Mouse (Mus musculus) embryonic facial prominence, embryonic 12.5 days (tissue): ENCODE data around the gene Dera. TPM values are rescaled to one million over a fixed set of nuclear protein-coding genes. Genes with fewer than 3 reads are reported as not detected.

Source experiments
- ATAC-seq: fragments of 200-750 bp; cut with Nextera tagmentation; 2 replicates; pipeline ENCODE4 v1.8.0; 2017; ENCODE audit not compliant: insufficient number of reproducible peaks, insufficient read depth, low FRiP score, low TSS enrichment
- H3K27ac ChIP-seq: fragments of 300-500 bp; sonication (generic); 2 replicates; pipeline ENCODE4 v1.5.1; 2016; ENCODE audit warnings: mild to moderate bottlenecking
- H3K27me3 ChIP-seq: fragments of 300-500 bp; sonication (generic); 2 replicates; pipeline ENCODE4 v1.6.1; 2016; ENCODE audit warnings: mild to moderate bottlenecking, moderate library complexity
- H3K36me3 ChIP-seq: fragments of 300-500 bp; sonication (generic); 2 replicates; pipeline ENCODE4 v1.6.1; 2016; ENCODE audit warnings: mild to moderate bottlenecking
- H3K4me1 ChIP-seq: fragments of 300-500 bp; sonication (generic); 2 replicates; pipeline ENCODE4 v1.6.1; 2016
- H3K4me2 ChIP-seq: fragments of 300-500 bp; sonication (generic); replicated peaks from 2 replicates; pipeline ENCODE4 v1.6.1; 2016; ENCODE audit warnings: mild to moderate bottlenecking, moderate library complexity
- H3K4me3 ChIP-seq: fragments of 300-500 bp; sonication (generic); 2 replicates; pipeline ENCODE4 v1.5.1; 2016; ENCODE audit warnings: mild to moderate bottlenecking
- H3K9ac ChIP-seq: fragments of 300-500 bp; sonication (generic); 2 replicates; pipeline ENCODE4 v1.6.1; 2016; ENCODE audit warnings: mild to moderate bottlenecking, moderate library complexity
- H3K9me3 ChIP-seq: fragments of 300-500 bp; sonication (generic); 2 replicates; pipeline ENCODE4 v1.6.1; 2016; ENCODE audit warnings: mild to moderate bottlenecking, moderate library complexity
- WGBS: fragments of 180-500 bp; shearing (Covaris S2); methylation state at CpG from one replicate; pipeline ENCODE4 v1.1.7; 2016; 5-methylcytosine and 5-hydroxymethylcytosine counted together
- polyA plus RNA-seq: library from polyadenylated mRNA; unstranded; fragments of >200 nt; fragmentation: Nextera tagmentation; extraction: Ambion mirVana; gene quantifications from 2 replicates; pipeline ENCODE4 v1.2.1, GENCODE M21; 2016

The Dera gene
- polyA plus RNA-seq, 1 experiment from 2014 or later, result 50.2 TPM

- Histone ChIP-seq H3K27ac (no peak overlapping the region), H3K36me3 (no peaks in the 10 kb centered on the region), H3K9ac (no peak overlapping the region), H3K4me1 (peaks cover 11% of the 10 kb centered on the region), H3K4me3 (no peak overlapping the region), H3K9me3 (no peaks in the 10 kb centered on the region), H3K4me2 (no peak overlapping the region), H3K27me3 (no peaks in the 10 kb centered on the region)
- ATAC-seq, result no peak
- WGBS, result 79% methylated on average over 15 of the region's 15 CpGs
Observed at GRCm38 (mm10) chr6:137760966-137761365, 6.6 kb downstream of the Dera start.

- no peak for ATAC-seq
- Histone ChIP-seq H3K9ac (no peak overlapping the region), H3K9me3 (no peaks in the 10 kb centered on the region), H3K4me3 (no peak overlapping the region), H3K36me3 (no peaks in the 10 kb centered on the region), H3K27ac (no peak overlapping the region), H3K4me2 (no peak overlapping the region), H3K27me3 (no peaks in the 10 kb centered on the region), H3K4me1 (peaks cover 11% of the 10 kb centered on the region)
- 45% methylated on average over 3 of the region's 3 CpGs for WGBS
Observed at GRCm38 (mm10) chr6:137764572-137765210, 10.3 kb downstream of the Dera start.

GRCm38 (mm10) chr6:137766177-137766576, 11.8 kb downstream of the Dera start:
- Histone ChIP-seq H3K4me1 (peaks cover 11% of the 10 kb centered on the region), H3K27me3 (no peaks in the 10 kb centered on the region), H3K9me3 (no peaks in the 10 kb centered on the region), H3K36me3 (no peaks in the 10 kb centered on the region), H3K4me3 (no peak overlapping the region), H3K27ac (no peak overlapping the region), H3K4me2 (no peak overlapping the region), H3K9ac (no peak overlapping the region)
- no peak for ATAC-seq

- Histone ChIP-seq H3K36me3 (no peaks in the 10 kb centered on the region), H3K4me2 (no peak overlapping the region), H3K9ac (no peak overlapping the region), H3K4me3 (no peak overlapping the region), H3K9me3 (no peaks in the 10 kb centered on the region), H3K27ac (no peak overlapping the region), H3K27me3 (no peaks in the 10 kb centered on the region), H3K4me1 (no peaks in the 10 kb centered on the region)
- ATAC-seq, result no peak
- WGBS, result 58% methylated on average over 3 of the region's 3 CpGs
Observed at GRCm38 (mm10) chr6:137771621-137772250, 17.4 kb downstream of the Dera start.

GRCm38 (mm10) chr6:137772918-137773636, 18.7 kb downstream of the Dera start:
- Histone ChIP-seq H3K4me3 (no peak overlapping the region), H3K36me3 (no peaks in the 10 kb centered on the region), H3K27me3 (no peaks in the 10 kb centered on the region), H3K9me3 (no peaks in the 10 kb centered on the region), H3K4me1 (no peaks in the 10 kb centered on the region), H3K27ac (no peak overlapping the region), H3K4me2 (no peak overlapping the region), H3K9ac (no peak overlapping the region)
- 92% methylated on average over 8 of the region's 8 CpGs for WGBS
- no peak for ATAC-seq

GRCm38 (mm10) chr6:137773637-137774028, 19.3 kb downstream of the Dera start:
- H3K9me3 ChIP-seq, result no peaks in the 10 kb centered on the region
- no peaks in the 10 kb centered on the region for H3K36me3 ChIP-seq
- no peaks in the 10 kb centered on the region for H3K4me1 ChIP-seq
- ATAC-seq, result no peak
- H3K27me3 ChIP-seq, result no peaks in the 10 kb centered on the region
- H3K4me2 ChIP-seq, result no peak overlapping the region
- no peak overlapping the region for H3K27ac ChIP-seq
- no peak overlapping the region for H3K9ac ChIP-seq
- H3K4me3 ChIP-seq, result no peak overlapping the region
- 89% methylated on average over 6 of the region's 6 CpGs for WGBS

- Histone ChIP-seq H3K27ac (no peak overlapping the region), H3K9me3 (no peaks in the 10 kb centered on the region), H3K4me3 (no peak overlapping the region), H3K4me1 (no peaks in the 10 kb centered on the region), H3K36me3 (no peaks in the 10 kb centered on the region), H3K4me2 (no peak overlapping the region), H3K27me3 (no peaks in the 10 kb centered on the region), H3K9ac (no peak overlapping the region)
- ATAC-seq, result no peak
- 91% methylated on average over 13 of the region's 13 CpGs for WGBS
Observed at GRCm38 (mm10) chr6:137774166-137774565, 19.8 kb downstream of the Dera start.

GRCm38 (mm10) chr6:137775159-137775558, 20.8 kb downstream of the Dera start:
- Histone ChIP-seq H3K4me1 (no peaks in the 10 kb centered on the region), H3K9ac (no peak overlapping the region), H3K4me3 (no peak overlapping the region), H3K4me2 (no peak overlapping the region), H3K27me3 (no peaks in the 10 kb centered on the region), H3K27ac (no peak overlapping the region), H3K36me3 (no peaks in the 10 kb centered on the region), H3K9me3 (no peaks in the 10 kb centered on the region)
- ATAC-seq, result no peak
- 90% methylated on average over 8 of the region's 8 CpGs for WGBS

- Histone ChIP-seq H3K4me2 (no peak overlapping the region), H3K36me3 (no peaks in the 10 kb centered on the region), H3K9ac (no peak overlapping the region), H3K4me3 (no peak overlapping the region), H3K27ac (no peak overlapping the region), H3K4me1 (no peaks in the 10 kb centered on the region), H3K9me3 (no peaks in the 10 kb centered on the region), H3K27me3 (no peaks in the 10 kb centered on the region)
- WGBS, result 81% methylated on average over 8 of the region's 8 CpGs
- ATAC-seq, result no peak
Observed at GRCm38 (mm10) chr6:137776981-137777380, 22.6 kb downstream of the Dera start.

- Histone ChIP-seq H3K27ac (no peak overlapping the region), H3K27me3 (no peaks in the 10 kb centered on the region), H3K4me2 (no peak overlapping the region), H3K4me1 (0 out of 2 replicates have a peak, but pooled peaks cover 1% of the 10 kb centered on the region), H3K9ac (no peak overlapping the region), H3K9me3 (no peaks in the 10 kb centered on the region), H3K4me3 (no peak overlapping the region), H3K36me3 (no peaks in the 10 kb centered on the region)
- 89% methylated on average over 7 of the region's 7 CpGs for WGBS
- no peak for ATAC-seq
Observed at GRCm38 (mm10) chr6:137783899-137784637, 29.7 kb downstream of the Dera start.

- no peak overlapping the region for H3K9ac ChIP-seq
- no peak overlapping the region for H3K4me3 ChIP-seq
- no peaks in the 10 kb centered on the region for H3K36me3 ChIP-seq
- no peak overlapping the region for H3K4me2 ChIP-seq
- H3K4me1 ChIP-seq, result peaks cover 7% of the 10 kb centered on the region; the same call in 1 of the 2 replicates
- H3K27me3 ChIP-seq, result no peaks in the 10 kb centered on the region
- no peaks in the 10 kb centered on the region for H3K9me3 ChIP-seq
- H3K27ac ChIP-seq, result no peak overlapping the region
- 39% methylated on average over 9 of the region's 9 CpGs for WGBS
- no peak; the same call in 1 of the 2 replicates for ATAC-seq
Observed at GRCm38 (mm10) chr6:137788976-137789590, 34.7 kb downstream of the Dera start.
